Mouse (Mus musculus) liver, embryonic 15.5 days (tissue): ENCODE results near the gene Rbm19. TPM values are rescaled to one million over a fixed set of nuclear protein-coding genes. Genes with fewer than 3 reads are reported as not detected.

ENCODE experiments used
- ATAC-seq: fragments of 200-750 bp; cut with Nextera tagmentation; 2 replicates; pipeline ENCODE4 v1.8.0; 2017; ENCODE audit warnings: moderate number of reproducible peaks, mild to moderate bottlenecking, moderate library complexity; ENCODE audit not compliant: insufficient read depth
- H3K27ac ChIP-seq: fragments of 300-500 bp; sonication (generic); replicated peaks from 2 replicates; pipeline ENCODE4 v1.5.1; 2015; ENCODE audit warnings: mild to moderate bottlenecking, inconsistent platforms
- H3K27me3 ChIP-seq: fragments of 300-500 bp; sonication (generic); 2 replicates; pipeline ENCODE4 v1.6.1; 2015; ENCODE audit warnings: mild to moderate bottlenecking, inconsistent platforms
- H3K36me3 ChIP-seq: fragments of 300-500 bp; sonication (generic); replicated peaks from 2 replicates; pipeline ENCODE4 v1.6.1; 2015; ENCODE audit warnings: moderate library complexity, mild to moderate bottlenecking, inconsistent platforms
- H3K4me1 ChIP-seq: fragments of 300-500 bp; sonication (generic); replicated peaks from 2 replicates; pipeline ENCODE4 v1.6.1; 2015; ENCODE audit warnings: inconsistent platforms
- H3K4me2 ChIP-seq: fragments of 300-500 bp; sonication (generic); 2 replicates; pipeline ENCODE4 v1.6.1; 2015; ENCODE audit warnings: moderate library complexity, mild to moderate bottlenecking, inconsistent platforms
- H3K4me3 ChIP-seq: fragments of 300-500 bp; sonication (generic); replicated peaks from 2 replicates; pipeline ENCODE4 v1.5.1; 2015; ENCODE audit warnings: mild to moderate bottlenecking, inconsistent platforms
- H3K9ac ChIP-seq: fragments of 300-500 bp; sonication (generic); 2 replicates; pipeline ENCODE4 v1.6.1; 2015; ENCODE audit warnings: moderate library complexity, mild to moderate bottlenecking, inconsistent platforms
- H3K9me3 ChIP-seq: fragments of 300-500 bp; sonication (generic); replicated peaks from 2 replicates; pipeline ENCODE4 v1.6.1; 2016; ENCODE audit warnings: inconsistent platforms
- WGBS: fragments of 180-500 bp; shearing (Covaris S2); methylation state at CpG from one replicate; pipeline ENCODE4 v1.1.7; 2015; ENCODE audit warnings: mixed read lengths; ENCODE audit not compliant: insufficient replicate concordance; 5-methylcytosine and 5-hydroxymethylcytosine counted together
- polyA plus RNA-seq: library from polyadenylated mRNA; unstranded; fragments of >200 nt; fragmentation: Nextera tagmentation; extraction: Ambion mirVana; gene quantifications from 2 replicates; pipeline ENCODE4 v1.2.1, GENCODE M21; 2015

The Rbm19 gene
- 9.2 and 10.9 TPM in 2 replicates for polyA plus RNA-seq

DNA sequence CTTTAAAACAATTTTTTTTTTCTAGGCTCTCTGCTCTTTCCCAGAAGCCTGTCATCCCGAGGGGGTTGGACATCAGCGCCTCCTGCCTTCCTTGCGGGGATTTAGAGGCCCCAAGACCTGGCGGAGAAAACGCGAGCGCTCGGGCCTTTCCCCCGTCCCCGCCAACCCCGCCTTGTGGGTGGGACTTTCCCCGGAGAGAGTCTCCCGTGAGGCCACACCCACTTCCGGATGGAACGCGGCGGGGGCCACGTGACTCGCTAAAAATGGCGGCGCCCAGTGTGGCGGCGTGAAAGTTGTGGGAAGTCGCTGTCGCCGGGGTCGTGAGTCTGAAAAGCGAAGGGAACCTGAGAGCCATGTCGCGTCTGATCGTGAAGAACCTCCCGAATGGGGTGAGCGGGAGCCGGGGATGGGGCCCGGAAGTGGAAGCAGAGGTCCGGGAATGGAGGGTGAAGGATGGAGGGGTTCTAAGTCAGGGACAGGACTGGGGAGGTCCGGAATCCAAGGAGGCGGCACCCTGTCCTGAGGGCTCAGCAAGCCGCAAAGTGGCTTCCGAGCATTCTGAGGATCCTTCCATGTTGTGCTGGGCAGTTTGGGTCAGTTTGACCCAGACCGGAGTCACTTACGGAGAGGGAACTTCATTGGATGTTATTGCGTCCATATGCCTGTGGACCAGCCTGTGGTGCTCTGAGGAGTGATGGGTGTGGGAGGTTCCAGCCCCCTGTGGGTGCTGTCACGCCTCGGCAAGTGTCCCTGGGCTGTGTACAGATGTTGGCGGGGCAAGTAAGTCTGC, at the start of gene Rbm19:
TSS of gene Rbm19 (plus strand) at position 205 of the 790 bp plus-strand sequence.
- Histone ChIP-seq H3K27ac (peak within 1 kb of the TSS; percentile 31; the same call in 1 of the 2 replicates), H3K27me3 (peaks cover 25% of the 10 kb centered on the region), H3K9me3 (no peaks in the 10 kb centered on the region), H3K9ac (peak within 1 kb of the TSS; percentile 59), H3K36me3 (peaks cover 31% of the 10 kb centered on the region), H3K4me1 (peaks cover 22% of the 10 kb centered on the region), H3K4me3 (peak within 1 kb of the TSS; percentile 83), H3K4me2 (peak within 1 kb of the TSS; percentile 91)
- under 1% methylated on average over 46 of the region's 46 CpGs for WGBS
- ATAC-seq, result peak; percentile 84

- Histone ChIP-seq H3K4me3 (no peak overlapping the region), H3K4me2 (no peak overlapping the region), H3K36me3 (no peaks in the 10 kb centered on the region), H3K9me3 (no peaks in the 10 kb centered on the region), H3K27me3 (no peaks in the 10 kb centered on the region), H3K27ac (no peak overlapping the region), H3K9ac (no peak overlapping the region), H3K4me1 (no peaks in the 10 kb centered on the region)
- ATAC-seq, result no peak
- WGBS, result 24% methylated on average over 6 of the region's 6 CpGs
Measured at GRCm38 (mm10) chr5:120067266-120067665, 49.0 kb upstream of the Rbm19 start.

DNA sequence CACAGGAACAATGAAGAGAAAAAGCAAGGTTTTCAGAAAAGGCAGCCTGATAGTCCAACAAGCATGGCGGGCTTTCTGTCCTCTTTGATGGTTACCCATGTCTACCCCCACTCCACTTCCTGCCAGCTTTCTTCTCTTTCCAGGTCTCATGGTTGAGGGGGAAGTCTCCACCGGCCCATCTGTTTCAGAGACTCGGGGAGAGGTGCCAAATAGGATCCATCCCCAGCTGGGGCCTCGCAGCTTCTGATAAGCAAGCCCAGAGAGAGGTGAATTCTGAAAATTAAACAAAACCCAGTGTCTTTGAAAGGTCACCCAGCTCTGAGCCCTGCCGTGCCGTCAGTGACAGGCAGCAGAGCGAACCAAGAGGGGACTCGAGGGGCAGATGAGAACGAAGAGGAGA, 42.2 kb upstream of the Rbm19 start:
- 35% methylated on average over 9 of the region's 9 CpGs for WGBS
- ATAC-seq, result no peak
- no peak overlapping the region for H3K4me2 ChIP-seq
- H3K9me3 ChIP-seq, result no peaks in the 10 kb centered on the region
- no peak overlapping the region for H3K27ac ChIP-seq
- no peaks in the 10 kb centered on the region for H3K36me3 ChIP-seq
- 0 out of 2 replicates have a peak, but pooled peaks cover 9% of the 10 kb centered on the region for H3K27me3 ChIP-seq
- no peak overlapping the region for H3K9ac ChIP-seq
- no peaks in the 10 kb centered on the region for H3K4me1 ChIP-seq
- H3K4me3 ChIP-seq, result no peak overlapping the region

DNA sequence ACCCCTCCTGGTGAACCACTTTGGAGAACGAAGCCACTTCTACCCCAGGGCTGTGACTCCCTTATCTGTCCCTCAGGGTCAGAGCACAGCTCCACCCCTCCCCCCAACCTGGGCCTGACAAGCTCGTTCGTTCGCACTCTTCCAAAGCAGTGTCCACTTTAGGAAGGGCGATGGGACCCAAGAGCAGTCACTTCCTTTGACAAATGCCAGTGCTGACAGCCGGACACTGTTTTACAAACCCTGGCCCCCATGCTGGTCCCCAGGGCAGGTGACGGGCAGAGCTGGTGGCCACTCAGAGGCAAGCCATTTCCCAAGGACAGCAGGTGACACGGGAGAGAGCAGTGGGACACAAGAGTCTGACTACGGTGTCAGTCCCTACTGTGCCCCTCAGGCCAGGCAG, 36.2 kb upstream of the Rbm19 start:
- H3K27me3 ChIP-seq, result 0 out of 2 replicates have a peak, but pooled peaks cover 5% of the 10 kb centered on the region
- H3K4me3 ChIP-seq, result no peak overlapping the region
- H3K9me3 ChIP-seq, result no peaks in the 10 kb centered on the region
- no peaks in the 10 kb centered on the region for H3K36me3 ChIP-seq
- H3K9ac ChIP-seq, result no peak overlapping the region
- H3K4me2 ChIP-seq, result no peak overlapping the region
- H3K4me1 ChIP-seq, result no peaks in the 10 kb centered on the region
- no peak for ATAC-seq
- WGBS, result 48% methylated on average over 9 of the region's 9 CpGs
- H3K27ac ChIP-seq, result no peak overlapping the region

DNA sequence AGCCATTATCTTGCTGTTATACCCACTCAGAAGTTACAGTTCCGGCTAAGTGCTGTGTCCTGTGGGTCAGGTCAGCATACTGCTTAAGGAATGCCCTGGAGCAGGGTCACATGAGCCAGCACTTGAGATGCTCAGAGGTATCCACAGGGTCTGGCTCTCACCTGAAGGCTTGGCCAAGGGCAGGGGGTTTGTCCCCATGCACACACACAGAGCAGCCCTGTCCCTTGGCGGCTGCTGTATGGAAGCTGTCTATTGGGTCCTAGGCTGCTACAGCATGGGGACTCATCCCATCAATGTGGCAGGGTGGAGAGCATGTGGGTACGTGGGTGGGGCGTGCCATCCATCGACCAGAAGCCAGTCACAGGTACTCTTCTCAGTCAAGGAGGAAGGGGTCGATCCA, 35.8 kb upstream of the Rbm19 start:
- H3K4me3 ChIP-seq, result no peak overlapping the region
- no peak for ATAC-seq
- H3K27me3 ChIP-seq, result 0 out of 2 replicates have a peak, but pooled peaks cover 5% of the 10 kb centered on the region
- 58% methylated on average over 6 of the region's 6 CpGs for WGBS
- no peaks in the 10 kb centered on the region for H3K9me3 ChIP-seq
- H3K27ac ChIP-seq, result no peak overlapping the region
- H3K36me3 ChIP-seq, result no peaks in the 10 kb centered on the region
- no peak overlapping the region for H3K9ac ChIP-seq
- H3K4me1 ChIP-seq, result no peaks in the 10 kb centered on the region
- H3K4me2 ChIP-seq, result no peak overlapping the region

DNA sequence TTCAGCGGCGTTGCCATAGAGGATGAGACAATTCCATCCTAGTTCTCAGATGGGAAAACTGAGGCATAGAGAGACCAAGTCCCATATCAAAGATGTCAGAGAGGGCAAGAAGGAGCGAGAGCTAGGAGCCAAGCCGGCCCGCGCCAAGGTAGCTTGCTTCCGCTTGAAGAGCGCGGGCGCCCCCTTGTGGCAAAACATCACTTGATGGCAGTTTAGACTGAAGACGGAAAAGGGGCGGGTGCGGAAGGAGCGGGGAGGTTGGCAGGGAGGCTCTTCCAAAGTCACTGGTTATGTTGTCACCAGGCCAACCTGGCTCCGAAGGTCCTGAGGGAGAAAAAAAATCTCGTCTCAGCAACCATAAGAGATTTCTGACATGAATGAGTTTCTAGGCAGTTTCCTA, 27.7 kb upstream of the Rbm19 start:
- H3K27ac ChIP-seq, result no peak overlapping the region
- no peak for ATAC-seq
- no peaks in the 10 kb centered on the region for H3K36me3 ChIP-seq
- no peak overlapping the region for H3K4me3 ChIP-seq
- no peak overlapping the region for H3K4me2 ChIP-seq
- WGBS, result 1% methylated on average over 16 of the region's 16 CpGs
- H3K27me3 ChIP-seq, result peaks cover 30% of the 10 kb centered on the region
- H3K9ac ChIP-seq, result no peak overlapping the region
- no peaks in the 10 kb centered on the region for H3K4me1 ChIP-seq
- H3K9me3 ChIP-seq, result no peaks in the 10 kb centered on the region

DNA sequence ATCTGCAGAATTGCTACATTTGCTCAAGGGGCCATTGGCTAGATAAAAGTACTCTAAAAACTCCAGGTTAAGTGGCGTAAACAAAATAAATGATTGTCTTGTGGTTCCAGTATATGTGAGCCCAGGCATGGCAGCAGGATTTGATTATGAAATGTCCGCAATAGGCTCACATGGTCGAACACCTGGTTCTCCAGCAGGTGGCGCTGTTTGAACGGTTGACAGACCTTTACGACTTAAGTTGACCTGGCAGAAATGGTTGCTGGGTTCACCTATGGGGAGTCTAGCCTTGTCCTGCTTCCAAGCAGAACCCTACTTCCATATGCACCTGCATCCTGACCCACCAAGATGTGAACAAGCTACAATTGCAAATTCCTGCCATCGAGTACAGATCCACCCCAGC, 21.7 kb upstream of the Rbm19 start:
- H3K4me3 ChIP-seq, result no peak overlapping the region
- H3K4me2 ChIP-seq, result no peak overlapping the region
- H3K9ac ChIP-seq, result no peak overlapping the region
- no peak for ATAC-seq
- no peaks in the 10 kb centered on the region for H3K4me1 ChIP-seq
- no peaks in the 10 kb centered on the region for H3K36me3 ChIP-seq
- WGBS, result 33% methylated on average over 7 of the region's 7 CpGs
- H3K9me3 ChIP-seq, result no peaks in the 10 kb centered on the region
- peaks cover 15% of the 10 kb centered on the region for H3K27me3 ChIP-seq
- no peak overlapping the region for H3K27ac ChIP-seq

GRCm38 (mm10) chr5:120097042-120097441, 19.2 kb upstream of the Rbm19 start:
- no peaks in the 10 kb centered on the region for H3K27me3 ChIP-seq
- 52% methylated on average over 9 of the region's 9 CpGs for WGBS
- H3K4me2 ChIP-seq, result no peak overlapping the region
- H3K4me1 ChIP-seq, result no peaks in the 10 kb centered on the region
- no peaks in the 10 kb centered on the region for H3K36me3 ChIP-seq
- no peak overlapping the region for H3K4me3 ChIP-seq
- no peak for ATAC-seq
- H3K9me3 ChIP-seq, result no peaks in the 10 kb centered on the region
- no peak overlapping the region for H3K9ac ChIP-seq
- no peak overlapping the region for H3K27ac ChIP-seq

DNA sequence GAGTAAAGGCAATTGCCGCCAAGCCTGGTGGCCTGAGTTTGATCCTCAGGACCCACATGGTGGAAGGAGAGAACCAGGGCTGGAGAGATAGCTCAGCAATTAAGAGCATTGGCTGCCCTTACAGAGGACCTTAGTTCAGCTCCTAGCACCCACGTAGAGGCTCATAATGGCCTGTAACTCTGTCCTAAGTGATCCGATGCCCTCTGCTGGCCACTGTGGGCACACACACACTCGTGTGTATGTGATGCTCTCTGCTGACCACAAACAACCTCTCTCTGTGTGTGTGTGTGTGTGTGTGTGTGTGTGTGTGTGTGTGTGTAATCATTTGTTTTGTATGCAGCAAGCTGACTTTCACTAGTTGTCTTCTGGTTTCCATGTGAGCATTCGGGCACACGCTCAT, 15.5 kb upstream of the Rbm19 start:
- no peak overlapping the region for H3K9ac ChIP-seq
- no peak overlapping the region for H3K4me3 ChIP-seq
- H3K27ac ChIP-seq, result no peak overlapping the region
- H3K4me1 ChIP-seq, result peaks cover 4% of the 10 kb centered on the region; the same call in 1 of the 2 replicates
- no peaks in the 10 kb centered on the region for H3K36me3 ChIP-seq
- H3K27me3 ChIP-seq, result peaks cover 11% of the 10 kb centered on the region
- H3K9me3 ChIP-seq, result no peaks in the 10 kb centered on the region
- 79% methylated on average over 6 of the region's 6 CpGs for WGBS
- no peak overlapping the region for H3K4me2 ChIP-seq
- no peak for ATAC-seq

DNA sequence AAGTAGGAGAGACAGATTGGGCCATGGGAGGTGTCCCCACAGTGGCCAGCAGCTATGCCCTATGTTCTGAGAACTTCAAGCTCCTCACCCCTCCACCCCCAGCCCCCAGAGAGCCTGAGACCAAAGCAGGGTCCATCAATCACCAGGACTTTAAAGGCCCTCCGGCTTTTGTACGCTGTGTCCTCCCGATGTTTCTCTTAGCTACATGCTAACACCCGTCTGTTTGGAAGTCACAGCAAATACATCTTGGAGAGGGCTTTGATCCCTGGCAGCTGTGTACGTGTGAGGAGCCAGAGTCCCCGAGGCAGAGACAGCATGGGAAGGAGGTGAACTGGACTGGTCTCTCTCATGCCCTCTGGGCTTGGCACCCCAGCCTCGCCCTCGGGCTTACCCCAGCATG, 14.2 kb upstream of the Rbm19 start:
- ATAC-seq, result no peak
- WGBS, result 62% methylated on average over 8 of the region's 8 CpGs
- no peak overlapping the region for H3K4me2 ChIP-seq
- H3K4me1 ChIP-seq, result peaks cover 4% of the 10 kb centered on the region; the same call in 1 of the 2 replicates
- no peaks in the 10 kb centered on the region for H3K36me3 ChIP-seq
- peaks cover 22% of the 10 kb centered on the region for H3K27me3 ChIP-seq
- no peak overlapping the region for H3K9ac ChIP-seq
- H3K4me3 ChIP-seq, result no peak overlapping the region
- no peaks in the 10 kb centered on the region for H3K9me3 ChIP-seq
- H3K27ac ChIP-seq, result no peak overlapping the region

DNA sequence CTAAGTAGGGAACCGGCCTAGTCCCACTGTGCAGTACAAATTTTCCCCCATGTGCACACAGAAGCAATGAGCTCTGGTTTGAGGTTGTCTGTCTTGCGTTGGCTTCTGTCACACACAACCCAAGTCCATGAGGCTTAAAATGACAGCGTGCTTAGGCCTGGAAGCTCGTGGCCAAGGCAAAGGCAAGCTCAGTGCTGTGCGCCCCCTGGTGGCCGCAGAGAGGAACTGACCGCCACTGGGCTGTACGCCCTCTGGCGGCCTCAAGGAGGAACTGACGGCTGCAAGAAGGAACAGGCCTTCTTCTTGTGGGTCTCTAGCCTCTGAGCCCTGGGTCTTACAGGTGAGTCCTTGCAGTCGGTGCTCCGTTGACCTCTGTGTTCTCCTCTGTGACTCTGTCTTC, 13.5 kb upstream of the Rbm19 start:
- Histone ChIP-seq H3K36me3 (no peaks in the 10 kb centered on the region), H3K4me3 (no peak overlapping the region), H3K27ac (no peak overlapping the region), H3K9me3 (no peaks in the 10 kb centered on the region), H3K4me1 (peaks cover 4% of the 10 kb centered on the region; the same call in 1 of the 2 replicates), H3K27me3 (peaks cover 22% of the 10 kb centered on the region), H3K4me2 (no peak overlapping the region), H3K9ac (no peak overlapping the region)
- 11% methylated on average over 12 of the region's 12 CpGs for WGBS
- peak; percentile 25; the same call in 1 of the 2 replicates for ATAC-seq
